Mouse (Mus musculus): ENCODE results near the gene Flvcr1.

GRCm38 (mm10) chr1:191075199-191075883 is 49.4 kb upstream of the Flvcr1 start:
- TF ChIP-seq CTCF (IDR thresholded peaks at IDR 0.05): peak; percentile 87
- no peak for TF ChIP-seq EP300 (IDR thresholded peaks at IDR 0.05)

Data from lung, postnatal 0 days (tissue).